Mouse (Mus musculus) heart, embryonic 14.5 days (tissue): ENCODE results near the gene Hpcal1. TPM values are rescaled to one million over a fixed set of nuclear protein-coding genes. Genes with fewer than 3 reads are reported as not detected.

Experiments
- ATAC-seq: fragments of 200-750 bp; cut with Nextera tagmentation; 2 replicates; pipeline ENCODE4 v1.8.0; 2017; ENCODE audit warnings: low read depth, moderate TSS enrichment; ENCODE audit not compliant: insufficient number of reproducible peaks, insufficient read depth, low FRiP score
- H3K27ac ChIP-seq, 2 experiments: fragments of 200-500 bp in 1 of 2; fragments of 300-500 bp in 1 of 2; sonication (generic) in 1 of 2; replicated peaks in 1 of 2; 2 replicates each; pipeline ENCODE4 v1.5.1; 2012 to 2014; ENCODE audit warnings: low read depth in 2 of 2, low read length in 2 of 2, control low read depth in 1 of 2, mild to moderate bottlenecking in 1 of 2, mixed read lengths in 1 of 2; ENCODE audit not compliant: control insufficient read depth in 1 of 2, insufficient read depth in 1 of 2
- H3K27me3 ChIP-seq: fragments of 300-500 bp; sonication (generic); 2 replicates; pipeline ENCODE4 v1.6.1; 2014; ENCODE audit warnings: mild to moderate bottlenecking, low read length, control low read depth; ENCODE audit not compliant: control insufficient read depth, insufficient read depth
- H3K36me3 ChIP-seq: fragments of 300-500 bp; sonication (generic); 2 replicates; pipeline ENCODE4 v1.6.1; 2014; ENCODE audit warnings: mild to moderate bottlenecking, control low read depth, low read length, mixed read lengths; ENCODE audit not compliant: control insufficient read depth, insufficient read depth
- H3K4me1 ChIP-seq, 2 experiments: fragments of 200-500 bp in 1 of 2; fragments of 300-500 bp in 1 of 2; sonication (generic) in 1 of 2; 2 replicates each; pipeline ENCODE4 v1.6.1; 2012 to 2014; ENCODE audit warnings: low read length in 2 of 2, control low read depth in 1 of 2, mixed read lengths in 1 of 2; ENCODE audit not compliant: control insufficient read depth in 2 of 2, insufficient read depth in 2 of 2
- H3K4me2 ChIP-seq: fragments of 300-500 bp; sonication (generic); 2 replicates; pipeline ENCODE4 v1.6.1; 2014; ENCODE audit warnings: mild to moderate bottlenecking, low read length
- H3K4me3 ChIP-seq, 2 experiments: fragments of 200-500 bp in 1 of 2; fragments of 300-500 bp in 1 of 2; sonication (generic) in 1 of 2; 2 replicates each; pipeline ENCODE4 v1.5.1; 2012 to 2014; ENCODE audit warnings: low read length in 2 of 2, mild to moderate bottlenecking in 2 of 2, control low read depth in 1 of 2, low read depth in 1 of 2, moderate library complexity in 1 of 2; ENCODE audit not compliant: control insufficient read depth in 1 of 2, insufficient read depth in 1 of 2
- H3K9ac ChIP-seq: fragments of 300-500 bp; sonication (generic); 2 replicates; pipeline ENCODE4 v1.6.1; 2014; ENCODE audit warnings: mild to moderate bottlenecking, low read length
- H3K9me3 ChIP-seq: fragments of 300-500 bp; sonication (generic); 2 replicates; pipeline ENCODE4 v1.6.1; 2016; ENCODE audit warnings: low read length, control low read depth; ENCODE audit not compliant: control insufficient read depth
- WGBS: fragments of 180-500 bp; shearing (Covaris S2); extraction: QIAGEN DNeasy Blood & Tissue Kit; methylation state at CpG from one replicate; pipeline ENCODE4 v1.1.7; 2014; 5-methylcytosine and 5-hydroxymethylcytosine counted together
- polyA plus RNA-seq: library from polyadenylated mRNA; unstranded; fragments of >200 nt; fragmentation: Nextera tagmentation; extraction: Ambion mirVana; gene quantifications from 2 replicates; pipeline ENCODE4 v1.2.1, GENCODE M21; 2014

Gene Hpcal1
- polyA plus RNA-seq: 22.5 and 22.8 TPM in 2 replicates

- Histone ChIP-seq H3K36me3 (no peaks in the 10 kb centered on the region), H3K9me3 (no peaks in the 10 kb centered on the region), H3K4me2 (peak within 1 kb of the TSS; percentile 98), H3K4me3 (peak within 1 kb of the TSS; percentile 68 to 82), H3K9ac (peak within 1 kb of the TSS; percentile 82), H3K27ac (peak within 1 kb of the TSS in 1 of 2 experiments; percentile 45; a peak in 2 of 4 replicates), H3K4me1 (peaks cover 12 to 23% of the 10 kb centered on the region in 2 experiments; a peak in 2 of 4 replicates), H3K27me3 (no peaks in the 10 kb centered on the region)
- under 1% methylated on average over 69 of the region's 72 CpGs for WGBS
- ATAC-seq: peak; percentile 91
Observed at GRCm38 (mm10) chr12:17690564-17691281, at the start of gene Hpcal1. Gene Hpcal1, plus strand, starts transcription at chr12:17690856.

- Histone ChIP-seq H3K27me3 (0 out of 2 replicates have a peak, but pooled peaks cover 3% of the 10 kb centered on the region), H3K9me3 (no peaks in the 10 kb centered on the region), H3K4me3 (no peak overlapping the region), H3K27ac (no peak overlapping the region), H3K4me1 (no peaks in the 10 kb centered on the region), H3K36me3 (no peaks in the 10 kb centered on the region), H3K4me2 (no peak overlapping the region), H3K9ac (no peak overlapping the region)
- no peak for ATAC-seq
- WGBS: 72% methylated on average over 4 of the region's 4 CpGs
Observed at GRCm38 (mm10) chr12:17641269-17641668, 49.4 kb upstream of the Hpcal1 start.

DNA sequence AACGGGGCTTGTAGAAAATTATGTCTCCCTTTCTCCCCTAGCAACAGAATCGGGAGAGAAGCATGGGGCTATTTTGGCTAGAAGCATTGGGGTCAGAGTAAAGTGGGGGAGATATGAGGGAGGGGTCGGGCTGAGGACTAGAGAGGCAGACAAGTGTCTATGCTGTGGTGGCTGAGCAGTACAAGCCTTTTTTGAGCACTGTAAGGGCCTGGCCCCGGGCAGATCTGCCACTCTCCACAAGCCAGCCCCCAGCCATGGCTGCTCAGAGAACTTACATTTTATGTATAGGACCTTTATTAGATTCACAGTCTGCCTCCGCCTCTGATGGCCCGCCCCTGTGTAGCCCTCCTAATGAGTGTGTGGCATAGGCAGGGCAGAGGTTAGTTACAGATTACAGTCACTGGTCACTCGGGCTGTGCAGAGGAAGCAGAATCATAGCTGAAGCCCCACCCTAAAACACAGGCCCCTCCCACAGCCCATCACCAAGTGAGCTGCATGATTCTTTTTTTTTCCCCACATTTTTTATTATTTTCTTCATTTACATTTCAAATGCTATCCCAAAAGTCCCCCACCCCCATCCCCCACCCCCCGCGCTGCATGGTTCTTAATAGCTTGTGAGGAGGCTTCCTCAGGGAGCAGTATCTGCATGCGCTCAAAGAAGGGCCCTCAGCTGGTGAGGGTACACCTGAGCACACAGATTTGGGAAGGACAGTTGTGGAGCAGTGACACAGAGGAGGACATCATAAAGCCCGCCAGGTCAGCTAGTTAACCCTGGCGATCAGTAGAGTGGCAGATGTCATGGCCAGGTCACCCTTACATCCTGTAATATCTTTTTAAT is 46.1 kb upstream of the Hpcal1 start:
- H3K4me1 ChIP-seq: no peaks in the 10 kb centered on the region

DNA sequence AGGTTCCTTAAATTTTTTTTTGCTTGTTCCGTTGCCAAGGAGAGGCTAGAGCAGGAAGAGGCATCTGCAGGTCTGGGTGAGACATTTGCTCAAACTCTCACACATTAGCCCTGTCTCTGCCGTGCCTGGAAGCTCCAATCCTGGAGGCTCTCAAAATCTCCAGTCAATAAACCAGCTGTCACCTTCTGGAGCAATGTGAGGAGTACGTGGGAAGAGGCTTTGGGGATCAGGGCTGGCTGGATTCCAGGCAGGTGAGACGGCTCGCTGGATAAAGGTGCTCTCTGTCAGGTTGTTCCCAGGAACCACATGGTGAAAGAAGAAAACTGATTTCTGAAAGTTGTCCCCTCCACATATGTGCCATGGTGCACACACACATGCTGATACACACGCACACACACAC is 44.2 kb upstream of the Hpcal1 start:
- no peaks in the 10 kb centered on the region for H3K27me3 ChIP-seq
- H3K4me2 ChIP-seq: no peak overlapping the region
- WGBS: 66% methylated on average over 6 of the region's 6 CpGs
- ATAC-seq: no peak
- H3K4me1 ChIP-seq: no peaks in the 10 kb centered on the region
- H3K4me3 ChIP-seq: no peak overlapping the region
- H3K9me3 ChIP-seq: no peaks in the 10 kb centered on the region
- no peak overlapping the region for H3K9ac ChIP-seq
- no peaks in the 10 kb centered on the region for H3K36me3 ChIP-seq
- H3K27ac ChIP-seq: no peak overlapping the region

More for the DNA sequence above, 46.1 kb upstream of the Hpcal1 start:
- Histone ChIP-seq H3K9me3 (no peaks in the 10 kb centered on the region), H3K36me3 (no peaks in the 10 kb centered on the region), H3K27me3 (0 out of 2 replicates have a peak, but pooled peaks cover 3% of the 10 kb centered on the region), H3K4me3 (no peak overlapping the region), H3K27ac (no peak overlapping the region), H3K4me2 (no peak overlapping the region), H3K9ac (no peak overlapping the region)
- no peak for ATAC-seq
- 75% methylated on average over 12 of the region's 12 CpGs for WGBS

- H3K4me1 ChIP-seq: no peaks in the 10 kb centered on the region
- H3K4me3 ChIP-seq: no peak overlapping the region
- H3K9ac ChIP-seq: no peak overlapping the region
- 66% methylated on average over 7 of the region's 7 CpGs for WGBS
- no peaks in the 10 kb centered on the region for H3K36me3 ChIP-seq
- peaks cover 3% of the 10 kb centered on the region for H3K9me3 ChIP-seq
- H3K27ac ChIP-seq: no peak overlapping the region
- no peak overlapping the region for H3K4me2 ChIP-seq
- no peak for ATAC-seq
- no peaks in the 10 kb centered on the region for H3K27me3 ChIP-seq
Observed at GRCm38 (mm10) chr12:17651223-17652095, 39.2 kb upstream of the Hpcal1 start.

DNA sequence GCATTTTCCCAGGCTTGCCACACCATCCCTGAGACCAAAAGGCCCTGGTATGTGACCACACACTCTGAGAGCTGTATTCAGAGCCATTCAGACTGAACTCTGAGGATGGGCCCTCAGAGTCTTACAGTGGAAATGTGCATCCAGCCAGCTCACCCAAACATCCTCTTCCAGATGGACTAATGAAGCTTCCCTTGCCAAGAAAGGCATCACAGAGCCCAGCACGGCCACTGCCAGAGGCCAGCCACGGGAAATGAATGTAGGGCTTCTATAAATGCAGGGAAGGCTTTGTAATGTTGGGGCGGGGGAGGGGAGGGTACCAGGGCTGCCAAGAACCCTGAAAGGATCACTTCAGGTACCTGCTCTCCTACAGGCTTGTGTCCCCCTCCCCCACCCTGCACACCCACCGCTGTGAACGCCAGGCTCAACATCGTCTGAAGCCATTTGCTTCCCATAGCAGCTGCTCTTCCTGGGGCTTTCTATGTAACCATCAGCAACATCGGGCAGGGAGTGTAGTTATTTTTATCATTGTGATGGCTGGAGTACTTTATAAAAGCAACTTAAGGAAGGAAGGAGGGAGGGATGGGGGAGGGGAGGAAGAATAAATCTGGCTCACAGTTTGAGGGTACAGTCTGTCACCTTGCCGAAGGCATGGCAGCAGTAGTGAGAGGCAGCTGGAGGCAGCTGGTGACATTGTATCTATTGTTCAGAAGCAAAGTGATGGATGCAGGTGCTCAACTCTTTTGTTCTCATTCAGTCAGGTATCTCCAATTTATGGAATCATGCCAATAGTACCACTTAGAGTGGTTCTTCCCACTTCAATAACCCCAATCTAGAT is 38.2 kb upstream of the Hpcal1 start:
- ATAC-seq: no peak
- Histone ChIP-seq H3K27me3 (no peaks in the 10 kb centered on the region), H3K36me3 (no peaks in the 10 kb centered on the region), H3K9me3 (peaks cover 5% of the 10 kb centered on the region), H3K4me1 (no peaks in the 10 kb centered on the region), H3K9ac (no peak overlapping the region), H3K4me3 (no peak overlapping the region), H3K27ac (no peak overlapping the region), H3K4me2 (no peak overlapping the region)
- WGBS: 40% methylated on average over 8 of the region's 8 CpGs
